Mouse (Mus musculus): ENCODE measurements at regions not wholly inside any gene's neighbourhood (a gene's known extent, or its start where the extent isn't known, plus 50 kb on each side); places are given as distances from the start of the nearest gene placed in this dataset.

GRCm38 (mm10) chr2:133282692-133283091 lies 269.3 kb upstream of the Bmp2 start:
- Histone ChIP-seq H3K4me1 (ENCODE audit: control insufficient read depth, insufficient read depth, low read length) (no peaks in the 10 kb centered on the region), H3K4me3 (ENCODE audit: control insufficient read depth, low read depth, low read length) (no peak overlapping the region), H3K27me3 (ENCODE audit: control insufficient read depth, insufficient read depth, low read length) (no peaks in the 10 kb centered on the region), H3K36me3 (ENCODE audit: control insufficient read depth, insufficient read depth, low read length) (no peaks in the 10 kb centered on the region), H3K27ac (ENCODE audit: control insufficient read depth, insufficient read depth, low read depth, low read length) (no peak overlapping the region)
- no peak for TF ChIP-seq POLR2A (IDR thresholded peaks at IDR 0.05; ENCODE audit: control insufficient read depth, low read depth, low read length)

- TF ChIP-seq POLR2A (IDR thresholded peaks at IDR 0.05; ENCODE audit: control insufficient read depth, low read depth, low read length), result no peak
- TF ChIP-seq CTCF (IDR thresholded peaks at IDR 0.05; ENCODE audit: control insufficient read depth, insufficient read depth, insufficient replicate concordance, low read depth, low read length), result no peak
Observed at GRCm38 (mm10) chr2:133283709-133284108, 268.2 kb upstream of the Bmp2 start.

GRCm38 (mm10) chr2:133294136-133294535 lies 257.8 kb upstream of the Bmp2 start:
- no peaks in the 10 kb centered on the region for H3K4me1 ChIP-seq (ENCODE audit: control insufficient read depth, insufficient read depth, low read length)
- H3K36me3 ChIP-seq (ENCODE audit: control insufficient read depth, insufficient read depth, low read length), result no peaks in the 10 kb centered on the region
- no peaks in the 10 kb centered on the region for H3K27me3 ChIP-seq (ENCODE audit: control insufficient read depth, insufficient read depth, low read length)
- TF ChIP-seq CTCF (IDR thresholded peaks at IDR 0.05; ENCODE audit: control insufficient read depth, insufficient read depth, insufficient replicate concordance, low read depth, low read length), result no peak
- no peak overlapping the region for H3K27ac ChIP-seq (ENCODE audit: control insufficient read depth, insufficient read depth, low read depth, low read length)
- no peak overlapping the region for H3K4me3 ChIP-seq (ENCODE audit: control insufficient read depth, low read depth, low read length)

More at GRCm38 (mm10) chr2:133283709-133284108, 268.2 kb upstream of the Bmp2 start:
- no peak overlapping the region for H3K27ac ChIP-seq (ENCODE audit: control insufficient read depth, insufficient read depth, low read depth, low read length)
- H3K4me1 ChIP-seq (ENCODE audit: control insufficient read depth, insufficient read depth, low read length), result no peaks in the 10 kb centered on the region
- no peaks in the 10 kb centered on the region for H3K36me3 ChIP-seq (ENCODE audit: control insufficient read depth, insufficient read depth, low read length)
- H3K4me3 ChIP-seq (ENCODE audit: control insufficient read depth, low read depth, low read length), result no peak overlapping the region
- no peaks in the 10 kb centered on the region for H3K27me3 ChIP-seq (ENCODE audit: control insufficient read depth, insufficient read depth, low read length)

- TF ChIP-seq CTCF (IDR thresholded peaks at IDR 0.05; ENCODE audit: control insufficient read depth, insufficient read depth, insufficient replicate concordance, low read depth, low read length) (no peak), POLR2A (IDR thresholded peaks at IDR 0.05; ENCODE audit: control insufficient read depth, low read depth, low read length) (no peak)
- Histone ChIP-seq H3K36me3 (ENCODE audit: control insufficient read depth, insufficient read depth, low read length) (no peaks in the 10 kb centered on the region), H3K4me3 (ENCODE audit: control insufficient read depth, low read depth, low read length) (no peak overlapping the region), H3K4me1 (ENCODE audit: control insufficient read depth, insufficient read depth, low read length) (no peaks in the 10 kb centered on the region), H3K27me3 (ENCODE audit: control insufficient read depth, insufficient read depth, low read length) (no peaks in the 10 kb centered on the region), H3K27ac (ENCODE audit: control insufficient read depth, insufficient read depth, low read depth, low read length) (no peak overlapping the region)
Observed at GRCm38 (mm10) chr2:133305936-133306335, 246.0 kb upstream of the Bmp2 start.

- Histone ChIP-seq H3K27ac (ENCODE audit: control insufficient read depth, insufficient read depth, low read depth, low read length) (no peak overlapping the region), H3K4me1 (ENCODE audit: control insufficient read depth, insufficient read depth, low read length) (no peaks in the 10 kb centered on the region), H3K4me3 (ENCODE audit: control insufficient read depth, low read depth, low read length) (no peak overlapping the region), H3K27me3 (ENCODE audit: control insufficient read depth, insufficient read depth, low read length) (no peaks in the 10 kb centered on the region), H3K36me3 (ENCODE audit: control insufficient read depth, insufficient read depth, low read length) (no peaks in the 10 kb centered on the region)
- TF ChIP-seq CTCF (IDR thresholded peaks at IDR 0.05; ENCODE audit: control insufficient read depth, insufficient read depth, insufficient replicate concordance, low read depth, low read length), result no peak
- TF ChIP-seq POLR2A (IDR thresholded peaks at IDR 0.05; ENCODE audit: control insufficient read depth, low read depth, low read length), result no peak
Observed at GRCm38 (mm10) chr2:133311001-133311400, 241.0 kb upstream of the Bmp2 start.

- TF ChIP-seq CTCF (IDR thresholded peaks at IDR 0.05; ENCODE audit: control insufficient read depth, insufficient read depth, insufficient replicate concordance, low read depth, low read length) (no peak), POLR2A (IDR thresholded peaks at IDR 0.05; ENCODE audit: control insufficient read depth, low read depth, low read length) (no peak)
- Histone ChIP-seq H3K27ac (ENCODE audit: control insufficient read depth, insufficient read depth, low read depth, low read length) (no peak overlapping the region), H3K4me1 (ENCODE audit: control insufficient read depth, insufficient read depth, low read length) (no peaks in the 10 kb centered on the region), H3K36me3 (ENCODE audit: control insufficient read depth, insufficient read depth, low read length) (no peaks in the 10 kb centered on the region), H3K4me3 (ENCODE audit: control insufficient read depth, low read depth, low read length) (no peak overlapping the region), H3K27me3 (ENCODE audit: control insufficient read depth, insufficient read depth, low read length) (no peaks in the 10 kb centered on the region)
Observed at GRCm38 (mm10) chr2:133326290-133327050, 225.5 kb upstream of the Bmp2 start.

- no peaks in the 10 kb centered on the region for H3K27me3 ChIP-seq (ENCODE audit: control insufficient read depth, insufficient read depth, low read length)
- H3K4me3 ChIP-seq (ENCODE audit: control insufficient read depth, low read depth, low read length), result no peak overlapping the region
- no peaks in the 10 kb centered on the region for H3K36me3 ChIP-seq (ENCODE audit: control insufficient read depth, insufficient read depth, low read length)
- H3K4me1 ChIP-seq (ENCODE audit: control insufficient read depth, insufficient read depth, low read length), result no peaks in the 10 kb centered on the region
- no peak for TF ChIP-seq POLR2A (IDR thresholded peaks at IDR 0.05; ENCODE audit: control insufficient read depth, low read depth, low read length)
- H3K27ac ChIP-seq (ENCODE audit: control insufficient read depth, insufficient read depth, low read depth, low read length), result no peak overlapping the region
Observed at GRCm38 (mm10) chr2:133327653-133328052, 224.3 kb upstream of the Bmp2 start.

All from testis, adult 2 months (tissue).